Mouse (Mus musculus): ENCODE results near the gene Olfr1293-ps.

- no peak for TF ChIP-seq EP300 (IDR thresholded peaks at IDR 0.05)
- no peak for TF ChIP-seq CTCF (IDR thresholded peaks at IDR 0.05)
Measured at GRCm38 (mm10) chr2:111496880-111497279, 28.1 kb upstream of the Olfr1293-ps start, which contains the start of gene Olfr1291-ps1.

Measured in lung, postnatal 0 days (tissue).